Mouse (Mus musculus) naive thymus-derived CD4-positive, alpha-beta T cell, adult 2 months (primary cell): ENCODE measurements around the gene Zfp652.
A peak's percentile ranks its signal among the peaks of the same experiment; 100 is the strongest.

Source experiments
- DNase-seq: peaks from one replicate; pipeline ENCODE4 v3.0.0-alpha.2; 2011; ENCODE audit warnings: low read depth

Zfp652 gene

GRCm38 (mm10) chr11:95832129-95833005, 119.9 kb downstream of the Zfp652 start:
- no peak for DNase-seq

GRCm38 (mm10) chr11:95833006-95833570, 120.6 kb downstream of the Zfp652 start:
- DNase-seq, result no peak

GRCm38 (mm10) chr11:95833631-95834142, 121.2 kb downstream of the Zfp652 start:
- DNase-seq, result no peak

GRCm38 (mm10) chr11:95834143-95834667, 121.7 kb downstream of the Zfp652 start:
- peak; percentile 80 for DNase-seq

- peak; percentile 81 for DNase-seq
These were observed 122.6 kb downstream of the Zfp652 start for GRCm38 (mm10) chr11:95834742-95835710.

- no peak for DNase-seq
These were observed 123.4 kb downstream of the Zfp652 start for GRCm38 (mm10) chr11:95835832-95836231.

GRCm38 (mm10) chr11:95836433-95836832, 124.0 kb downstream of the Zfp652 start:
- peak; percentile 9 for DNase-seq

- DNase-seq, result no peak
These were observed 124.6 kb downstream of the Zfp652 start, which contains the start of gene Gngt2 for GRCm38 (mm10) chr11:95837059-95837458. Gene Gngt2 (plus strand): TSS chr11:95837216.

- no peak for DNase-seq
These were observed 126.1 kb downstream of the Zfp652 start for GRCm38 (mm10) chr11:95838598-95838997.

- DNase-seq, result no peak
These were observed 126.8 kb downstream of the Zfp652 start for GRCm38 (mm10) chr11:95838999-95839868.

GRCm38 (mm10) chr11:95840694-95841497, 128.4 kb downstream of the Zfp652 start:
- DNase-seq, result no peak

GRCm38 (mm10) chr11:95841498-95841830, 129.0 kb downstream of the Zfp652 start:
- DNase-seq, result no peak

- DNase-seq, result peak; percentile 73
These were observed 129.7 kb downstream of the Zfp652 start, which contains the start of gene Abi3 for GRCm38 (mm10) chr11:95842074-95842681. Gene Abi3 (minus strand): TSS chr11:95842476.

GRCm38 (mm10) chr11:95842953-95843352, 130.5 kb downstream of the Zfp652 start:
- no peak for DNase-seq

- no peak for DNase-seq
These were observed 131.0 kb downstream of the Zfp652 start for GRCm38 (mm10) chr11:95843421-95843950.

GRCm38 (mm10) chr11:95844935-95845334, 132.5 kb downstream of the Zfp652 start:
- DNase-seq, result no peak

GRCm38 (mm10) chr11:95850898-95851297, 138.4 kb downstream of the Zfp652 start:
- no peak for DNase-seq

GRCm38 (mm10) chr11:95853684-95854083, 141.2 kb downstream of the Zfp652 start:
- peak; percentile 85 for DNase-seq

- no peak for DNase-seq
These were observed 144.8 kb downstream of the Zfp652 start for GRCm38 (mm10) chr11:95857306-95857705.
